Mouse (Mus musculus) midbrain, embryonic 11.5 days (tissue): ENCODE measurements at regions not wholly inside any gene's neighbourhood (a gene's known extent, or its start where the extent isn't known, plus 50 kb on each side); places are given as distances from the start of the nearest gene placed in this dataset.

Experiments used
- ATAC-seq: fragments of 200-750 bp; cut with Nextera tagmentation; 2 replicates; pipeline ENCODE4 v1.8.0; 2017; ENCODE audit warnings: moderate TSS enrichment, moderate library complexity; ENCODE audit not compliant: low FRiP score
- DNase-seq: peaks from one replicate; pipeline ENCODE4 v3.0.0; 2015; ENCODE audit warnings: low spot score; ENCODE audit errors: missing footprints
- H3K27ac ChIP-seq: fragments of 300-500 bp; sonication (generic); 2 replicates; pipeline ENCODE4 v1.5.1; 2014; ENCODE audit warnings: low read depth, low read length
- H3K27me3 ChIP-seq: fragments of 300-500 bp; sonication (generic); 2 replicates; pipeline ENCODE4 v1.6.1; 2014; ENCODE audit warnings: mild to moderate bottlenecking, low read length, moderate library complexity, mixed read lengths; ENCODE audit not compliant: control insufficient read depth, insufficient read depth
- H3K36me3 ChIP-seq: fragments of 300-500 bp; sonication (generic); 2 replicates; pipeline ENCODE4 v1.6.1; 2014; ENCODE audit warnings: mild to moderate bottlenecking, low read length, moderate library complexity, mixed read lengths; ENCODE audit not compliant: control insufficient read depth, insufficient read depth
- H3K4me1 ChIP-seq: fragments of 300-500 bp; sonication (generic); 2 replicates; pipeline ENCODE4 v1.6.1; 2014; ENCODE audit warnings: low read length; ENCODE audit not compliant: control insufficient read depth, insufficient read depth
- H3K4me2 ChIP-seq: fragments of 300-500 bp; sonication (generic); 2 replicates; pipeline ENCODE4 v1.6.1; 2014; ENCODE audit warnings: mild to moderate bottlenecking, moderate library complexity
- H3K4me3 ChIP-seq: fragments of 300-500 bp; sonication (generic); 2 replicates; pipeline ENCODE4 v1.5.1; 2014; ENCODE audit warnings: low read depth, low read length
- H3K9ac ChIP-seq: fragments of 300-500 bp; sonication (generic); 2 replicates; pipeline ENCODE4 v1.6.1; 2014; ENCODE audit warnings: low read length
- H3K9me3 ChIP-seq: fragments of 300-500 bp; sonication (generic); 2 replicates; pipeline ENCODE4 v1.6.1; 2016; ENCODE audit warnings: low read length; ENCODE audit not compliant: control insufficient read depth
- WGBS: fragments of 180-500 bp; shearing (Covaris S2); extraction: QIAGEN DNeasy Blood & Tissue Kit; methylation state at CpG from one replicate; pipeline ENCODE4 v1.1.7; 2014; 5-methylcytosine and 5-hydroxymethylcytosine counted together

GRCm38 (mm10) chr11:32961600-32961999, 137.2 kb upstream of the Smim23 start:
- no peak for ATAC-seq

DNA sequence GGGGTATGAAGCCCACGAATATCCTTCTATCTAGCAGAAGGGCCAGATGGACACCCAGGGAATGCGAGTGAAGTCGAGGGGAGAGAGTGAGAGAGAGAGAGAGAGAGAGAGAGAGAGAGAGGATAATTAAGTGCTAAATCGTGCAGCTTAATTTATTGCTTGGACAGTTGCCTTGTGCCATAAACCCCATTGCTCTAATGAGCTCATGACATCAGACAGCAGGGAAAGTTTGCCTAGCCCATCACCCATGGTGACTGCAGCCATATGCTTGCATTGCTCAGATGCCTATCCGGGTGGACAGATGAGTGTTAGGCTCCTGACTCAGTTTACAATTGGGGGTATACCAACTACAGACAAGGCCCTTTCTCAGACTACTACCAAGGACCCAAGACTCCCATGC, 134.6 kb upstream of the Smim23 start:
- Histone ChIP-seq H3K36me3 (no peaks in the 10 kb centered on the region), H3K27me3 (no peaks in the 10 kb centered on the region), H3K9ac (no peak overlapping the region), H3K4me2 (no peak overlapping the region), H3K4me3 (no peak overlapping the region), H3K27ac (no peak overlapping the region), H3K4me1 (peaks cover 6% of the 10 kb centered on the region), H3K9me3 (no peaks in the 10 kb centered on the region)
- no peak for DNase-seq
- 86% methylated on average over 5 of the region's 5 CpGs for WGBS
- no peak for ATAC-seq

More at GRCm38 (mm10) chr11:32961600-32961999, 137.2 kb upstream of the Smim23 start:
- Histone ChIP-seq H3K9me3 (no peaks in the 10 kb centered on the region), H3K36me3 (no peaks in the 10 kb centered on the region), H3K4me2 (no peak overlapping the region), H3K27me3 (no peaks in the 10 kb centered on the region), H3K27ac (no peak overlapping the region), H3K4me1 (peaks cover 8% of the 10 kb centered on the region), H3K4me3 (no peak overlapping the region), H3K9ac (no peak overlapping the region)
- no peak for DNase-seq
- 75% methylated on average over 3 of the region's 3 CpGs for WGBS

GRCm38 (mm10) chr11:32956993-32957392, 132.6 kb upstream of the Smim23 start:
- H3K27ac ChIP-seq, result no peak overlapping the region
- no peak overlapping the region for H3K9ac ChIP-seq
- H3K4me2 ChIP-seq, result no peak overlapping the region
- no peak for ATAC-seq
- no peaks in the 10 kb centered on the region for H3K27me3 ChIP-seq
- H3K4me1 ChIP-seq, result no peaks in the 10 kb centered on the region
- WGBS, result 36% methylated on average over 7 of the region's 7 CpGs
- no peaks in the 10 kb centered on the region for H3K9me3 ChIP-seq
- H3K4me3 ChIP-seq, result no peak overlapping the region
- DNase-seq, result no peak
- no peaks in the 10 kb centered on the region for H3K36me3 ChIP-seq

- Histone ChIP-seq H3K27me3 (no peaks in the 10 kb centered on the region), H3K36me3 (no peaks in the 10 kb centered on the region), H3K4me2 (no peak overlapping the region), H3K27ac (no peak overlapping the region), H3K4me1 (no peaks in the 10 kb centered on the region), H3K4me3 (no peak overlapping the region), H3K9ac (no peak overlapping the region), H3K9me3 (no peaks in the 10 kb centered on the region)
- no peak for DNase-seq
- no peak for ATAC-seq
These were observed 127.9 kb upstream of the Smim23 start for GRCm38 (mm10) chr11:32952271-32952670.

DNA sequence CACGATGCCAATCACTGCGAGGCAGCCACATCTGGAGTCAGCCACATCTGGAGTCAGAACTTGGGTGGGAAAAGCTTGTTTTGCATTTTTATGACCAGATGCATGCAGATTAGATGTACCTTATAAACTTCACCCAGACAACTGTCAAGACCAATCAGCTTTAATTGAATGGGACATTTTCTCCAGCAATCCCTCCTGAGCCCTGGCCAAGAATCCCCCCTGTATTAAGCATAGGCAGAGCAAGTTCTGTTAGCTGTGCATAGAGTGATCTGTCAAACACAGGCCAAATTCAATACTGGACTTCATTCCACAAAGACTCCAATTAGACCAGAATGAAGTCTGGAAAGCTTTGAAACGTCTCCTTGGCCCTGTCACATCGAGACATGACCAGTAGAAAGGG, 123.7 kb upstream of the Smim23 start:
- 85% methylated on average over 4 of the region's 4 CpGs for WGBS

DNA sequence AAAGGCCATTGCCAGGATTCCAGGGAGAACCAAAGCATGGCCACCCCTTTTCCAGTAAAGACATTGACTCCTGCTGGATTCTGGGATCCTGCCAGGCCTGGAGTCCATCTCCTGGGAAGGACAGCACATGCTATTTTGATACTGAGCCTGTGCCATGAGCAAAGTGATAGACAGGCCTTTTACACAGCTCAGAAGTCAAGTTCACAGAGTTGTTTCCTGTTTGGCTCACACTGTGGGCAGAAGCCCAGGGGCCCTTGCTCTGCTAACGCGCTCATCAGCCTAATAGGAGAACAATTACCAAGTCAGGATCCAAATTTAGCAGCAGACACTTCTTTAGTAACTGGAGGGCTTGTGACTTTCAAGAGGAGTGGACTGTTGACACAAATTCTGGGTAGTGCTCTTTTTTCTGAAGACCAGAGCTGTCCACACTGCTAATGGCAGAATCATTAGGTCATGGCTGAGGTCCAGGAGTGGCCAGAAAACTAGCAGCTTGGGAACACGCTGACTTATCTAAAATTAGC, 122.1 kb upstream of the Smim23 start:
- WGBS, result 77% methylated on average over 3 of the region's 3 CpGs

More for the DNA sequence above, 123.7 kb upstream of the Smim23 start:
- Histone ChIP-seq H3K9ac (no peak overlapping the region), H3K4me3 (no peak overlapping the region), H3K4me2 (no peak overlapping the region), H3K27ac (no peak overlapping the region), H3K4me1 (no peaks in the 10 kb centered on the region), H3K9me3 (no peaks in the 10 kb centered on the region), H3K27me3 (no peaks in the 10 kb centered on the region), H3K36me3 (no peaks in the 10 kb centered on the region)
- ATAC-seq, result no peak
- DNase-seq, result peak; percentile 60

DNA sequence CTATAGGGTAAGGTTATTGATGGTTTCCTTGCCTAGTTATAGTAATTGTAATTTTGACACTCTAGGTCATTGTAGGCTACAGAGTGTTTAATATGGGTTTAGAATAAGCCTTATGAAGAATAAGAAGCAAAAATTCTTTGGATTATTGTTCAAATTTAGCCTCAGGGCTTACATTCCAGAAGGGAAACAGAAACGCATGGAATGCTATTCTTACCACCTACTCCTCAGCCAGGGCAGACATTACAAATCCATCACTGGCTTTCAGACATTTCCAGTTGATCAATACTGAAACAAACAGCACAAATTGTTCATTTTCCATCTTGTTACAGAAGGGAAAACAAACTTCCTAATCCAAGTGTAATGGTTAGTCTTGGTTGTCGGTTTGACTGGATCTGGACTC, 120.7 kb upstream of the Smim23 start:
- ATAC-seq, result no peak
- H3K9me3 ChIP-seq, result no peaks in the 10 kb centered on the region
- no peaks in the 10 kb centered on the region for H3K36me3 ChIP-seq
- 89% methylated on average over 2 of the region's 2 CpGs for WGBS
- no peaks in the 10 kb centered on the region for H3K27me3 ChIP-seq
- H3K27ac ChIP-seq, result no peak overlapping the region
- no peaks in the 10 kb centered on the region for H3K4me1 ChIP-seq
- no peak for DNase-seq
- H3K9ac ChIP-seq, result no peak overlapping the region
- H3K4me2 ChIP-seq, result no peak overlapping the region
- H3K4me3 ChIP-seq, result no peak overlapping the region

More for the DNA sequence above, 122.1 kb upstream of the Smim23 start:
- ATAC-seq, result no peak
- H3K27ac ChIP-seq, result no peak overlapping the region
- no peak overlapping the region for H3K4me3 ChIP-seq
- no peaks in the 10 kb centered on the region for H3K4me1 ChIP-seq
- peak; percentile 39 for DNase-seq
- H3K4me2 ChIP-seq, result no peak overlapping the region
- no peaks in the 10 kb centered on the region for H3K36me3 ChIP-seq
- H3K27me3 ChIP-seq, result no peaks in the 10 kb centered on the region
- no peaks in the 10 kb centered on the region for H3K9me3 ChIP-seq
- no peak overlapping the region for H3K9ac ChIP-seq

- no peak for ATAC-seq
- no peak for DNase-seq
- H3K4me3 ChIP-seq, result no peak overlapping the region
- no peak overlapping the region for H3K4me2 ChIP-seq
- no peaks in the 10 kb centered on the region for H3K4me1 ChIP-seq
- no peaks in the 10 kb centered on the region for H3K36me3 ChIP-seq
- WGBS, result 73% methylated on average over 5 of the region's 5 CpGs
- H3K27ac ChIP-seq, result no peak overlapping the region
- no peaks in the 10 kb centered on the region for H3K27me3 ChIP-seq
- no peaks in the 10 kb centered on the region for H3K9me3 ChIP-seq
- H3K9ac ChIP-seq, result no peak overlapping the region
These were observed 117.1 kb upstream of the Smim23 start for GRCm38 (mm10) chr11:32941331-32942009.

GRCm38 (mm10) chr11:32939102-32939501, 114.7 kb upstream of the Smim23 start:
- Histone ChIP-seq H3K4me2 (no peak overlapping the region), H3K9me3 (no peaks in the 10 kb centered on the region), H3K4me1 (no peaks in the 10 kb centered on the region), H3K36me3 (no peaks in the 10 kb centered on the region), H3K4me3 (no peak overlapping the region), H3K27ac (no peak overlapping the region), H3K9ac (no peak overlapping the region), H3K27me3 (no peaks in the 10 kb centered on the region)
- ATAC-seq (no peak), DNase-seq (no peak)
- 84% methylated on average over 1 of the region's 1 CpGs for WGBS
